Mouse (Mus musculus) MN1 (cell line): Measurements from ENCODE around the gene Dctn1.
A peak's percentile ranks its signal among the peaks of the same experiment; 100 is the strongest.

Experiments
- DNase-seq: peaks from one replicate; pipeline ENCODE4 v3.0.0-alpha.2; 2016; ENCODE audit warnings: low spot score

Gene Dctn1

DNA sequence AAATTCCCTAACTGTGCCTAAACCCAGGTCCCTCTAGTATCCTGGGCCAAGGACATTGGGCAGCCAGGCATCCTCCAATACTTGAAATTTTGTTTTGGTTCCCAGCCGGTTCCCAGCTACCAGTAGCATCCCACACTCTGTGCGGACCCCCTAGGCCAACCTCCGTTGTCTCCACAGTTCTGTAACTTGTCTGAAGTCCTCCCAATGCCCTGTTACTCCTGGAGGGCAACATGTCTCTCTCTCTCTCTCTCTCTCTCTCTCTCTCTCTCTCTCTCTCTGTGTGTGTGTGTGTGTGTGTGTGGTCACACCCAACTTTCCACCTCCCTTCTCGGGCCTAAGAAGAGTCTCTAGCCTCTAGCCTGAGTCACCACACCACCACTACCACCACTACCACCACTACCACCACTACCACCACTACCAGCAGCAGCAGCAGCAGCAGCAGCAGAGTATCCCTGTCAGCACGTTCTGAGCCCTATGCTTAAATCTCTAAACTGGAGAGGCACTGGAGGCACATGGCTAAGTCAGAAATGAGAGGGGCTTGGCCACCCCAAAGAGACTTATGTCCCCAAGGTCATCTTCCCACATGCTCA lies 29.3 kb upstream of the Dctn1 start:
- no peak for DNase-seq

GRCm38 (mm10) chr6:83136881-83137575 lies 28.7 kb upstream of the Dctn1 start:
- peak; percentile 74 for DNase-seq

GRCm38 (mm10) chr6:83137576-83137950 lies 28.2 kb upstream of the Dctn1 start:
- DNase-seq: peak; percentile 90

- peak; percentile 76 for DNase-seq
Measured at GRCm38 (mm10) chr6:83138056-83138455, 27.7 kb upstream of the Dctn1 start.

DNA sequence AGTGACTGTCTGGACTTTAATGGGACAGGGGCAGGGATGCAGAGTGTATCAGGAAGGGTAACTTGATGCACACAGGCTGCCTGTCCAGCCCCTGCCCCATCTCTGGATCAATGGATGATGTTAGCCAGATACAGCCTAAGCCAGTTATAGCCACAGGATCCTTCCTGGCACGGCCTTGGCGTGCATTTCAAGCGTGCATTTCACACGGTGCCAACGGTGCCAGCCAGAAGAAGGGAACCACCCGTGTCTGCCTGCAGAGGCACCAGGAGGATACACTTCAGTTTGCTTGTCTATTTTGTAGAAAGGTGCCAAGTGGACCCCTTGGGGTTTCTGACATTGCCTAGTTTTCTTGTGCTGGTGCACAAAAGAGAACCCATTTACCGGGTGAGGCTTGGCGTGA lies 25.7 kb upstream of the Dctn1 start:
- DNase-seq: peak; percentile 81

DNA sequence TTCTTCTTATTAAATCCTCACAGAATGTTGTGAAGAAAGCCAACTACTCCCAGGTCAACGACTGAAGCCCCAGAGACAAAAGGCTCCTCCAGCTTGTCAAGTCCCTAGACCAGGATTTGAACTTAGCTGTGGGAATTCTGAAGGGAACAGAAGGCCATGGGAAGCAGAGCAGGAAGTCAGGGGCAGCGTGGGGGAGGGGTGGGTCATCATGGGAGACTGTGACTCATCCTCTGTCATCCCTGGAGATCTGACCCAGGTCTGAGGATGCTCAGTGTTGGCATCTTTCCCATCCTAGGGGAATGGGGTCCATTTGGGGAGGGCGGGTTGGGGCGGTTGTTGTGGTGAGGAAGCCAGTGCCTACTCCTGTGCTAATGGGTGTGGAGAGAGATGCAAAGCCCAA lies 24.1 kb upstream of the Dctn1 start:
- DNase-seq: peak; percentile 83

- peak; percentile 87 for DNase-seq
Measured at GRCm38 (mm10) chr6:83142211-83142731, 23.4 kb upstream of the Dctn1 start.

- DNase-seq: peak; percentile 36
Measured at GRCm38 (mm10) chr6:83142886-83143285, 22.8 kb upstream of the Dctn1 start.

GRCm38 (mm10) chr6:83145209-83145608 lies 20.5 kb upstream of the Dctn1 start:
- DNase-seq: peak; percentile 32

DNA sequence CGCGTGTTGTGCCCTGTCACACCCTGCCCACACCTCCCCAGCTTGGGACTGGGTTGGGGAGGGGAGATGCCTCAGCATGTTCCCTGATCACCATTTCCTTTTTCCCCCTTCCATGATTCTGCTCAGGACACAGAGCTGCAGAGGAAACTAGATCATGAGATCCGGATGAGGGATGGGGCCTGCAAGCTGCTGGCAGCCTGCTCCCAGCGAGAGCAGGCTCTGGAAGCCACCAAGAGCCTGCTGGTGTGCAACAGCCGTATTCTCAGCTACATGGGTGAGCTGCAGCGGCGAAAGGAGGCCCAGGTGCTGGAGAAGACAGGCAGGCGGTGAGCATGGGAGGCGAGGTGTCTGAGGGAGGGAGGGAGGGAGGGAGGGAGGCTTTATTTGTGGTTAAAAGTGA lies 19.9 kb upstream of the Dctn1 start:
- no peak for DNase-seq

GRCm38 (mm10) chr6:83147280-83147679 lies 18.4 kb upstream of the Dctn1 start:
- DNase-seq: no peak

DNA sequence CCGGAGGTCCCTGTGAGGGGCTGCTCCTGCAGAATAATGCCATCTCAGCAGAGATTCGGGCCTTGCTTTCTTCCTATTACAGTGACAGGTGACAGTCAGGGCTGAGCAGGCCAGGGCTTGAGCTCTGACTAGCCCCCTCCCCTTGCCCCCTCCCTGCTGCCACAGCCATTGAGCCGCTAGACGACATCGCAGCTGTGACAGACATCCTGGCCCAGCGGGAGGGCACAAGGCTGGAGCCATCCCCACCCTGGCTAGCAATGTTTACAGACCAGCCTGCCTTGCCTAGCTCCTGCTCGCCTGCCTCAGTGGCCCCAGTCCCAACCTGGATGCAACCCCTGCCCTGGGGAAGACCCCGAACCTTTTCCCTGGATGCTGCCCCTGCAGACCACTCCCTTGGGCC lies 14.0 kb upstream of the Dctn1 start:
- DNase-seq: no peak

DNA sequence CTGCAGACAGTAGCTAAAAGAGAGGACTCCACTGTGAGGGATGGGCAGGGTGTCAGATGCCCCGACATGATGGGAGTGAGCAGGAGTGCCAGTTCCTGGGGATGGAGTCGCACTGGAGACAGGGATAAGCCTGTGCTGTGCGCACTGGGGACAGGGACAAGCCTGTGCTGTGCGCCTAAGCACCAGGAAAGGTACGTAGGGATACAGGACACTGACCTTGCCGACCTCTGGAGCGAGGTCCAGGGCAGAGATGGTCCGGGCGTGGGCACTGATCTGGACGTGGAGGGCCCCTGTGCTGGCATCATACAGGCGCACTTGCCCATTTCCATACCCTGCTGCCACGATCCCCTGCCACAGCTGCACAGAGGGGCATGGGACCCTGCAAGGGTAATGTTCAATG lies 12.7 kb upstream of the Dctn1 start:
- DNase-seq: no peak

GRCm38 (mm10) chr6:83153485-83153884 lies 12.2 kb upstream of the Dctn1 start:
- no peak for DNase-seq

DNA sequence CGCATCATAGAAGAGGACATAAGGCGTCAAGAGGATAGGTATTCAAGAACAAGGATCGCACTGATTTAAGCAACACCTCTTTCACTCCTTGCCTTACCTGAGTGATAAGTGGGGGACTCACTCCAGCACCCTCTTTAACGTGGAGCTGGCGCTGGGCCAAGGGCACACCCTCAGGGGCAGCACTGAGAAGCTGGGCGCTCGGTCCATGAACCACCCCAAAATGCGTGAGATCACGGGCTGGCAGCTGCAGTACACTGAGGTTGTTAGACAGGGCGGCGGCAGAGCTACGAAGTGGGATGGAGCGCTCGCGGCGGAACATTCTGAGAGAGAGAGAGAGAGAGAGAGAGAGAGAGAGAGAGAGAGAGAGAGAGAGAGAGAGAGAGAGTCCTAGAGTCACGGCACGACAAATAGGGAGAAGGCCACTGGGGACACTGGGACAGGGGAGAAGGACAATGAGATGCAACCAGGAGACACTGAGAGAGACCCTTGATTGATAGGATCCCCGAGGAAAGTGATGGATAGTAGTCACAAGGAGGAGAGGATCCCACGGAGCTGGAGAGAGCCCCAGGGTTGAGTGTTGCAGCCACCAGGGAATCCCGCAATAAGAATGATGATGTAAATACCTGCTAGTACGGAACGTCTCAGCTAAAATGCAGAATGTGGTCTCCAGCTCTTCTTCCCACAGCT lies 10.0 kb upstream of the Dctn1 start:
- DNase-seq: peak; percentile 57

DNA sequence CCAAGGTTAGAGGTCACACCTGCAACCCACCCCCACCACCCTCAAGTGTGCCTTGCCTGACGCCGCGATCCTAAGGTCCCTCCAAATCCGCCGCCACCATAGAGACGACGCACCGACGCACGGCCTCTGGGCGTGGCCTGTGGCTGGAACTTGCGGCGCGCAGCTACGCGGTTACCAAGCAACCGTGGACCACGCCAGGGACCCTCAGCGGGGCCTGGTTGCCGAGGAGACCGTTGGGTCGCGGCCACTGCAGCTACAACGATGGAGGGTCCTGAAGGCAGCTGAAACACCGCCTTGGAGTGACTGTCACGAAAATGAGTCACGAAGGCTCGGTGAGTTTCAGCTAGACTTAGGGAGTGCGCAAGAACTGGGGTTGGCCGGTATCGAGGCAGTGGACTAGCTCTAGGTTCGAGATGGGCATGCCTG lies 9.4 kb upstream of the Dctn1 start, which contains the start of the genes Wdr54 and 1700003E16Rik:
Wdr54 (minus strand) TSS at position 139 of the 426 bp plus-strand sequence.
1700003E16Rik (plus strand) TSS at position 146 of the 426 bp plus-strand sequence.
- peak; percentile 86 for DNase-seq

DNA sequence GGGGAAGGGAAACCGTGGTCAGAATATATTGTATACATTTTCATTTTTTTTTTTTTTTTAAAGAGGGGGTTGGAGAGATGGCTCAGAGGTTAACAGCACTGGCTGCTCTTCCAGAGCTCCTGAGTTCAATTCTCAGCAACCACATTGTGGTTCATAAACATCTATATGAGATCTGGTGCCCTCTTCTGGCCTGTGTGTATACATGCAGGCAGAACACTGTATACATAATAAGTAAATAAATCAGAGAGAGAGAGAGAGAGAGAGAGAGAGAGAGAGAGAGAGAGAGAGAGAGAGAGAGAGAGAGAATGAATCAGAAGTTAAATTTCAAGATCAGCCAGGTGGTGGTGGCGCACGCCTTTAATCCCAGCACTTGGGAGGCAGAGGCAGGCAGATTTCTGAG lies 6.3 kb upstream of the Dctn1 start:
- DNase-seq: peak; percentile 83

DNA sequence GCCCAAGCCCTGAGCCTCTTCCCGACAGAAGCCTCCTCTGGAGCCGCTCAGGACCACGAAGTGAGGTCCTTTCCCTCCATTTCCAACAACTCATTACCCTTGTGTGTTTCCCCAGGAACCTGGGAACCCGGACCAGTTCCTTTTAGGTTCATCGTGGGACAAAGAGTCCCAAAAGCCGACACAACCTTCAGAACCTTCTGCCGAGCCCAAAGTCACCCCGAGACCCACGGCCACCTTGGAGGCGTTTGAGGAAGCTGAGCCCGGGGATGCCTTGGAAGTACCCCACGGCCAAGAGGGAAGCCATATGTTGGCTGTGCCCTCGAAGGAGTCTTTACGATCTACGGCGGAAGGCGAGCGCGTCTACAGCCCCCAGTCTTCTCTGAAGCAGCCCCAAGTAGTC lies 4.3 kb upstream of the Dctn1 start:
- no peak for DNase-seq

DNA sequence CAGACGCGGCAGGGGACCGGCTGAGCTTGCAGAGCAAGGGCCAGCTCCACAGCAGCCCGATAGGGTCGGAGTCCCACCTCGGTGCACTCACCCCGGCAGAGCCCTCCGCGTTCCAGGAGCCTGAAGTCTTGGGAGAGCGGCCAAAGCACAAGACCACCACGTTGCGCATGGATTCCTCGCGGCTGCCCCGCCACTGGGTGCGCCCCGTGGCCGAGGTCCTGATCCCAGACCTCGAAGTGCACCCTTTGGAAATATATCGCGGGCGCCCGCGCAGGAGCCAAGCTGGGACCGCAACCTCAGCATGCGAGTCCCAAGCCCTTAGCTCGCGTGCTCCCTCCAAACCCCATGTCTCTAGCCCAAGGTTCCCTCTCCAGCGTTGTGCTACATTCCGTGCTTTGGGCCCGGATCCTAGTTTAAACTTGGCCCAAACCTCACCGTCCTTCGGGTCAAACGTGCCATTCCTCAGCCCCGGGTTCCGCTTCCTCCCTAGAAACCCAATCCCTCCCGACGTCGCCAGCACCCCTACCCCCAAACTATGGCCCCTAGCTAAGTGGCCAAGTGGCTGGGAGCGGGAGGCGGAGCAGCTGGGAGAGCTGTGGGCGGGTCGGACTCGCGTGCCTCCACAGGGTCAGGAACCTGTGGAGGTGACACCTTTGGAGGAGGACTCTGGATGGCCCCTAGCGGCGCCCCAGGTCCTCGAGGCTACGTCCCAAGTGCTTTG lies 3.6 kb upstream of the Dctn1 start:
- no peak for DNase-seq

DNA sequence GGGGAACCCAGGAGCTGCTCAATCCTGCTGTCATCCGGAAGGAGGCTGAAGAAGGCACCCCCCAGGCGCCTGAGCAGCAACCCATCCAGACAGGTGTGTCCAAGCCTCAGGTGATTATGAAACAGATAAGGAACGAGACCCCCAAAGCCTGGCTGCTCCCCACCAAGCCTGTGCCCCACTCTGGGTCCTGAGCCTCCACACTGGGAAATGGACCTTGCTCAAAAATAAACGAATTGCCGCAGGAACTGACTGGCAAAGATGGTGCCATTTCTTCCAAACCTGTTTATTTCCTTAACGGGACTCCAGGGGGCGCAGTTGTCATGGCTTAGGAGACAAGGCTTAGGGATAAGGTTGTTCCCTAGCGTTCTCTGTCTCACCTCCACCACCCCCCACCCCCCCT lies 3.0 kb upstream of the Dctn1 start:
- peak; percentile 74 for DNase-seq

- DNase-seq: no peak
Measured at GRCm38 (mm10) chr6:83165026-83165606, 604 bp upstream of the Dctn1 start.

DNA sequence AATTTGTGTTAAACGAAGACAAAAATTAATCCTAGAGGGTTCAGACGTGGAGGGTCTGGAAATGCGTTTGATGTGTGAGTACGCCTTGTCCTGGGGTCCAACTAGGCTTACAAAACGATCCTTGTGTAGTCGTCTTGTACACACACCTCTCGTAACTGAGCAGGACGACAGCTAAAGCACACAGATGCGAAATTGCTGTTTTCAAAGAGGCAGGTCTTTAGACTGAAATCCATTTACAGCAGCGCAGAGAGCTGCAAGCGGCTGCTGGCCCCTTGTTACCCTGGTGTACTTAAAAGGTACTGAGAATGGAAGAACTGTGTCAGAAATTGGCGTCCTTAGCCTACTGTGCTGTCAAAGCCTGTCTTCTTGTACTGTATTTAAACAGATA lies 517 bp downstream of the Dctn1 start:
- peak; percentile 60 for DNase-seq
